Mouse (Mus musculus) embryonic fibroblast, embryonic 13.5 days (primary cell): ENCODE data around the gene Prickle1.

Source experiments
- CTCF ChIP-seq: IDR thresholded peaks from 2 replicates; pipeline ENCODE4 v1.5.1; 2011; ENCODE audit warnings: mild to moderate bottlenecking, control low read depth, low read length, moderate library complexity, borderline replicate concordance; ENCODE audit not compliant: insufficient read depth
- POLR2A ChIP-seq: IDR thresholded peaks from 2 replicates; pipeline ENCODE4 v1.6.1; 2011; ENCODE audit warnings: low read depth, mild to moderate bottlenecking, control low read depth, low read length, moderate library complexity

- TF ChIP-seq CTCF (no peak), POLR2A (no peak)
Observed at GRCm38 (mm10) chr15:93512437-93512836, 83.3 kb downstream of the Prickle1 start.
